Mouse (Mus musculus) bone marrow, adult 2 months (tissue): ENCODE data around the gene Mei4.

Experiments used
- CTCF ChIP-seq: fragments of 200-500 bp; IDR thresholded peaks from 2 replicates; pipeline ENCODE4 v1.5.1; 2011; ENCODE audit warnings: low read length, control low read depth; ENCODE audit not compliant: control insufficient read depth, insufficient read depth
- POLR2A ChIP-seq: fragments of 200-500 bp; IDR thresholded peaks from 2 replicates; pipeline ENCODE4 v1.6.1; 2011; ENCODE audit warnings: low read depth, mild to moderate bottlenecking, control low read depth, low read length, borderline replicate concordance; ENCODE audit not compliant: control insufficient read depth

DNA sequence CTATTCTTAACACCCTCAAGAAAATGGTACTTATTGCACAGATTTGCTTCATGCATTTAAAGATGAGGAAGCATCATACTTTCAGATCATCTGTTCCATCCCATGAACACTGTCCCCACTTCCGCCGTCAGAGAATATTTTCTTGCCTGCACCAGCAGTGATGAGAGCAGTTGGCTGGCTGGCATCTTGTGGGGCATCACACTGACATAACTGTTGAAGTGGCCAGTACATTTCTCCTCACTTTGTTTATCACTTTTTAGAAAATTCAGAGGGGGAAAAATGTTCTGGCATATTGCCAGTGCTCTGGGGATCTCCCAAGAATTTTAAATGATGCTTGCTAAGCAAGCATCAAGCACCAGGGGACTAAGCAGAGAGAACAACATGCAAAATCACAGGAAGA lies 251.4 kb downstream of the Mei4 start:
- no peak for TF ChIP-seq POLR2A
- TF ChIP-seq CTCF: no peak
